Mouse (Mus musculus) cortical plate, adult 2 months (tissue): ENCODE measurements around the gene Lhfp.

Experiments
- CTCF ChIP-seq: fragments of 200-500 bp; IDR thresholded peaks from 2 replicates; pipeline ENCODE4 v1.5.1; 2011; ENCODE audit warnings: mild to moderate bottlenecking, control low read depth, low read length; ENCODE audit not compliant: insufficient read depth; ENCODE audit errors: extremely low read depth
- POLR2A ChIP-seq: fragments of 200-500 bp; IDR thresholded peaks from 2 replicates; pipeline ENCODE4 v1.6.1; 2011; ENCODE audit warnings: mild to moderate bottlenecking, low read length, control low read depth; ENCODE audit not compliant: insufficient read depth; ENCODE audit errors: extremely low read depth

- no peak for TF ChIP-seq CTCF
- no peak for TF ChIP-seq POLR2A
These were observed 4.4 kb upstream of the Lhfp start for GRCm38 (mm10) chr3:53036941-53037340.
